Mouse (Mus musculus) layer of hippocampus, adult 18-20 months (tissue): Measurements from ENCODE around the gene Tacr1. TPM values are rescaled to one million over a fixed set of nuclear protein-coding genes. Genes with fewer than 3 reads are reported as not detected.

ENCODE experiments used
- DNase-seq, 2 experiments: peaks; one replicate each; pipeline ENCODE4 v3.0.0; 2022; ENCODE audit warnings: low spot score in 2 of 2
- total RNA-seq, 2 experiments: library from RNA; stranded (reverse); gene quantifications; 2 replicates each; pipeline ENCODE4 v1.2.3; 2021

The Tacr1 gene
- total RNA-seq, 2 experiments from 2014 or later: 1.9 to 2.3 TPM

- DNase-seq: no peak
Observed at GRCm38 (mm10) chr6:82522567-82522966, 120.4 kb downstream of the Tacr1 start.

GRCm38 (mm10) chr6:82525107-82525867, 123.2 kb downstream of the Tacr1 start:
- DNase-seq: peak; percentile 29 to 44

GRCm38 (mm10) chr6:82528631-82529030, 126.5 kb downstream of the Tacr1 start:
- no peak for DNase-seq

- DNase-seq: no peak
Observed at GRCm38 (mm10) chr6:82536641-82537040, 134.5 kb downstream of the Tacr1 start.

GRCm38 (mm10) chr6:82549270-82549669, 147.1 kb downstream of the Tacr1 start:
- no peak for DNase-seq

- DNase-seq: no peak
Observed at GRCm38 (mm10) chr6:82575445-82575844, 173.3 kb downstream of the Tacr1 start.

GRCm38 (mm10) chr6:82585396-82585795, 183.3 kb downstream of the Tacr1 start:
- DNase-seq: no peak

- DNase-seq: no peak
Observed at GRCm38 (mm10) chr6:82589387-82589786, 187.3 kb downstream of the Tacr1 start.

GRCm38 (mm10) chr6:82595461-82596090, 193.4 kb downstream of the Tacr1 start:
- DNase-seq: no peak

- DNase-seq: no peak
Observed at GRCm38 (mm10) chr6:82603228-82603627, 201.1 kb downstream of the Tacr1 start.

GRCm38 (mm10) chr6:82603665-82604064, 201.5 kb downstream of the Tacr1 start:
- DNase-seq: peak; percentile 51 to 68

GRCm38 (mm10) chr6:82604791-82605190, 202.7 kb downstream of the Tacr1 start:
- no peak for DNase-seq

- DNase-seq: no peak
Observed at GRCm38 (mm10) chr6:82608756-82609155, 206.6 kb downstream of the Tacr1 start.

GRCm38 (mm10) chr6:82609339-82609926, 207.3 kb downstream of the Tacr1 start:
- peak in 1 of 2 experiments; percentile 51 for DNase-seq
